Comparison of ENCODE assay signal across 22 mouse cellular contexts in genomic region chr5:148406913-148407312, GRCm38 (mm10). TPM values are rescaled to one million over a fixed set of nuclear protein-coding genes. Genes with fewer than 3 reads are reported as not detected.
DNase-seq lines count a peak whose midpoint lies in the region; ATAC-seq and TF ChIP-seq lines count a peak whose summit lies in the region.
"Had no signal": no experiment of that assay in that cellular context is flagged by ENCODE, and none has a peak within 500 bp of the region (broad histone marks: within the 10 kb centered on the region; RNA-seq: fewer than 3 reads in every experiment).

No protein-coding gene starts in this region.

- H3K4me1 ChIP-seq in heart, adult 2 months (ENCODE audit: control insufficient read depth, insufficient read depth, low read length) = peaks cover 2% of the 10 kb centered on the region; the same call in 1 of the 2 replicates
- peaks cover 8% of the 10 kb centered on the region; the same call in 1 of the 2 replicates for H3K4me1 ChIP-seq in heart, embryonic 12.5 days (replicated peaks)
- no peaks in the 10 kb centered on the region for H3K4me1 ChIP-seq in liver, postnatal 0 days (ENCODE audit: insufficient read depth)
- no peaks in the 10 kb centered on the region for H3K4me1 ChIP-seq in liver, embryonic 12.5 days
- H3K4me1 ChIP-seq: hindbrain, embryonic 15.5 days; limb, embryonic 10.5 days; lung, embryonic 15.5 days had no signal

- H3K9me3 ChIP-seq in heart, embryonic 12.5 days (replicated peaks) = peaks cover 5% of the 10 kb centered on the region; the same call in 1 of the 2 replicates
- no peaks in the 10 kb centered on the region; the same call in 1 of the 2 replicates for H3K9me3 ChIP-seq in liver, postnatal 0 days (ENCODE audit: low read length)
- H3K9me3 ChIP-seq in liver, embryonic 12.5 days (replicated peaks) = peaks cover 6% of the 10 kb centered on the region; the same call in 1 of the 2 replicates
- H3K9me3 ChIP-seq: hindbrain, embryonic 15.5 days; limb, embryonic 10.5 days had no signal

- no peak overlapping the region for H3K27ac ChIP-seq in heart, adult 2 months
- no peak overlapping the region for H3K27ac ChIP-seq in heart, embryonic 12.5 days (ENCODE audit: poor library complexity, severe bottlenecking)
- no peak overlapping the region for H3K27ac ChIP-seq in liver, postnatal 0 days (ENCODE audit: low read depth)
- no peak overlapping the region for H3K27ac ChIP-seq in liver, embryonic 12.5 days
- H3K27ac ChIP-seq: hindbrain, embryonic 15.5 days; limb, embryonic 10.5 days; lung, embryonic 15.5 days had no signal

- peak; percentile 39 for TF ChIP-seq CTCF in heart, adult 2 months (IDR thresholded peaks at IDR 0.05)
- peak; percentile 41 for TF ChIP-seq CTCF in liver, postnatal 0 days (IDR thresholded peaks at IDR 0.05; ENCODE audit: low read depth)

- no peak for ATAC-seq in heart, embryonic 12.5 days (ENCODE audit: insufficient number of reproducible peaks, low FRiP score)
- no peak for ATAC-seq in liver, postnatal 0 days
- ATAC-seq in liver, embryonic 12.5 days = no peak
- ATAC-seq: forebrain, embryonic 16.5 days; midbrain, embryonic 16.5 days had no signal

- WGBS in heart, adult 2 months = 92% methylated on average over 2 of the region's 2 CpGs
- 84% methylated on average over 2 of the region's 2 CpGs for WGBS in heart, embryonic 12.5 days
- whole genome bisulfite sequencing in liver, postnatal 0 days (ENCODE audit: insufficient replicate concordance) = 84% methylated on average over 2 of the region's 2 CpGs
- WGBS in liver, embryonic 12.5 days (ENCODE audit: insufficient replicate concordance) = 70% methylated on average over 2 of the region's 2 CpGs

- H3K9ac ChIP-seq in heart, adult 2 months (ENCODE audit: low read depth, low read length) = no peak overlapping the region
- no peak overlapping the region for H3K9ac ChIP-seq in heart, embryonic 12.5 days
- H3K9ac ChIP-seq in liver, postnatal 0 days (replicated peaks) = no peak overlapping the region
- no peak overlapping the region for H3K9ac ChIP-seq in liver, embryonic 12.5 days
- H3K9ac ChIP-seq: hindbrain, embryonic 15.5 days; lung, embryonic 15.5 days had no signal

- intact Hi-C loops in heart, adult 2 months (cut with DNase I) = no loop called here

- H3K27me3 ChIP-seq in heart, adult 2 months (ENCODE audit: control insufficient read depth, insufficient read depth, low read length) = no peaks in the 10 kb centered on the region
- no peaks in the 10 kb centered on the region for H3K27me3 ChIP-seq in heart, embryonic 12.5 days (replicated peaks)
- no peaks in the 10 kb centered on the region for H3K27me3 ChIP-seq in liver, postnatal 0 days (ENCODE audit: insufficient read depth, low read length)
- H3K27me3 ChIP-seq in liver, embryonic 12.5 days (replicated peaks) = 0 out of 2 replicates have a peak, but pooled peaks cover 4% of the 10 kb centered on the region
- H3K27me3 ChIP-seq: hindbrain, embryonic 15.5 days; lung, embryonic 15.5 days had no signal

- no peaks in the 10 kb centered on the region for H3K36me3 ChIP-seq in heart, adult 2 months (ENCODE audit: control insufficient read depth, insufficient read depth, low read length)
- H3K36me3 ChIP-seq in heart, embryonic 12.5 days = no peaks in the 10 kb centered on the region
- no peaks in the 10 kb centered on the region for H3K36me3 ChIP-seq in liver, postnatal 0 days (replicated peaks; ENCODE audit: insufficient read depth, low read length)
- H3K36me3 ChIP-seq in liver, embryonic 12.5 days = no peaks in the 10 kb centered on the region
- H3K36me3 ChIP-seq: G1E; hindbrain, embryonic 15.5 days; limb, embryonic 10.5 days; lung, embryonic 15.5 days had no signal

- no peak overlapping the region for H3K4me2 ChIP-seq in heart, embryonic 12.5 days
- H3K4me2 ChIP-seq in liver, postnatal 0 days (ENCODE audit: low read depth, low read length) = no peak overlapping the region
- no peak overlapping the region for H3K4me2 ChIP-seq in liver, embryonic 12.5 days
- H3K4me2 ChIP-seq: hindbrain, embryonic 15.5 days; lung, embryonic 15.5 days had no signal

- no peaks in the 10 kb centered on the region for H3K79me2 ChIP-seq in heart, adult 2 months (replicated peaks; ENCODE audit: control insufficient read depth, insufficient read depth, low read length)

- no peak for TF ChIP-seq POLR2A in heart, adult 2 months (IDR thresholded peaks at IDR 0.05; ENCODE audit: insufficient read depth, low read depth, low read length)

- H3K4me3 ChIP-seq in heart, adult 2 months = no peak overlapping the region
- H3K4me3 ChIP-seq in heart, embryonic 12.5 days = no peak overlapping the region
- H3K4me3 ChIP-seq in liver, postnatal 0 days (ENCODE audit: low read depth, low read length) = no peak overlapping the region
- no peak overlapping the region for H3K4me3 ChIP-seq in liver, embryonic 12.5 days
- H3K4me3 ChIP-seq: hindbrain, embryonic 15.5 days; limb, embryonic 10.5 days; lung, embryonic 15.5 days had no signal

- no peak for DNase-seq in heart, adult 2 months
- DNase-seq in liver, postnatal 0 days = no peak
- peak; percentile 65 for DNase-seq in ES-CJ7 (ENCODE audit: low read depth, low spot score)
- DNase-seq in induced T-regulatory cell, adult 2 months (ENCODE audit: low read depth) = peak; percentile 46
- DNase-seq in thymus, postnatal 36 days = no peak
- no peak for DNase-seq in ovary, adult 18-20 months (ENCODE audit: low spot score)
- DNase-seq: adrenal gland, postnatal 14 days; cerebellum, adult 9-10 months; gastrocnemius, postnatal 36 days; heart, postnatal 4 days; kidney, adult 11 months; kidney, postnatal 4 days; layer of hippocampus, adult 9-11 months; lung, postnatal 36 days had no signal

- TF ChIP-seq EP300 in heart, adult 2 months (IDR thresholded peaks at IDR 0.05; ENCODE audit: insufficient read depth, low read depth, low read length) = no peak
- TF ChIP-seq EP300 in liver, postnatal 0 days (IDR thresholded peaks at IDR 0.05; ENCODE audit: low read depth) = no peak

RNA-seq across cellular contexts. Expression of gene Slc7a1, which starts 7.2 kb away (rescaled TPM):
- 10 to 100 TPM; 14.0 to 14.4 TPM for total RNA-seq in heart, adult 2 months (2021)
- polyA plus RNA-seq in heart, adult 2 months (2012; rRNA removed) = 10.9 and 18.9 TPM in 2 replicates
- polyA plus RNA-seq in heart, embryonic 12.5 days (2016; fragmentation: Nextera tagmentation; extraction: Ambion mirVana) = 24.0 and 24.2 TPM in 2 replicates
- 6.4 and 6.5 TPM in 2 replicates for polyA plus RNA-seq in liver, postnatal 0 days (2015; fragmentation: Nextera tagmentation; extraction: Ambion mirVana)
- 28.8 and 30.2 TPM in 2 replicates for polyA plus RNA-seq in liver, embryonic 12.5 days (2016; fragmentation: Nextera tagmentation; extraction: Ambion mirVana)

Comparison
In these comparisons a context has a peak if more than half of its experiments do, and no peak if none do; other contexts are left out.
1. DNase-seq: peak in ES-CJ7 (single experiment) and induced T-regulatory cell, adult 2 months (single experiment); none in heart, adult 2 months (0 of 2), liver, postnatal 0 days (single experiment), thymus, postnatal 36 days (0 of 2) and ovary, adult 18-20 months (single experiment).